Mouse (Mus musculus) embryonic fibroblast, embryonic 13.5 days (primary cell): Measurements from ENCODE around the gene Gna11. TPM values are rescaled to one million over a fixed set of nuclear protein-coding genes. Genes with fewer than 3 reads are reported as not detected.

Experiments used
- H3K27ac ChIP-seq: 2 replicates; pipeline ENCODE4 v1.5.1; 2012; ENCODE audit warnings: low read length, control low read depth, inconsistent platforms; ENCODE audit not compliant: insufficient read depth
- H3K4me1 ChIP-seq: 2 replicates; pipeline ENCODE4 v1.6.1; 2011; ENCODE audit warnings: low read length; ENCODE audit not compliant: control insufficient read depth, insufficient read depth
- H3K4me3 ChIP-seq: 2 replicates; pipeline ENCODE4 v1.5.1; 2011; ENCODE audit warnings: mild to moderate bottlenecking, control low read depth, low read length; ENCODE audit not compliant: insufficient read depth
- CTCF ChIP-seq: IDR thresholded peaks from 2 replicates; pipeline ENCODE4 v1.5.1; 2011; ENCODE audit warnings: mild to moderate bottlenecking, control low read depth, low read length, moderate library complexity, borderline replicate concordance; ENCODE audit not compliant: insufficient read depth
- POLR2A ChIP-seq: IDR thresholded peaks from 2 replicates; pipeline ENCODE4 v1.6.1; 2011; ENCODE audit warnings: low read depth, mild to moderate bottlenecking, control low read depth, low read length, moderate library complexity
- polyA plus RNA-seq: library from polyadenylated mRNA; stranded (reverse); fragments of >200 nt; gene quantifications from 2 replicates; pipeline ENCODE4 v1.2.4, GENCODE M21; 2011; ENCODE audit warnings: low read depth; ENCODE audit not compliant: missing spikeins, insufficient read length

Gene Gna11
- polyA plus RNA-seq, 1 experiment: 66.3 TPM

DNA sequence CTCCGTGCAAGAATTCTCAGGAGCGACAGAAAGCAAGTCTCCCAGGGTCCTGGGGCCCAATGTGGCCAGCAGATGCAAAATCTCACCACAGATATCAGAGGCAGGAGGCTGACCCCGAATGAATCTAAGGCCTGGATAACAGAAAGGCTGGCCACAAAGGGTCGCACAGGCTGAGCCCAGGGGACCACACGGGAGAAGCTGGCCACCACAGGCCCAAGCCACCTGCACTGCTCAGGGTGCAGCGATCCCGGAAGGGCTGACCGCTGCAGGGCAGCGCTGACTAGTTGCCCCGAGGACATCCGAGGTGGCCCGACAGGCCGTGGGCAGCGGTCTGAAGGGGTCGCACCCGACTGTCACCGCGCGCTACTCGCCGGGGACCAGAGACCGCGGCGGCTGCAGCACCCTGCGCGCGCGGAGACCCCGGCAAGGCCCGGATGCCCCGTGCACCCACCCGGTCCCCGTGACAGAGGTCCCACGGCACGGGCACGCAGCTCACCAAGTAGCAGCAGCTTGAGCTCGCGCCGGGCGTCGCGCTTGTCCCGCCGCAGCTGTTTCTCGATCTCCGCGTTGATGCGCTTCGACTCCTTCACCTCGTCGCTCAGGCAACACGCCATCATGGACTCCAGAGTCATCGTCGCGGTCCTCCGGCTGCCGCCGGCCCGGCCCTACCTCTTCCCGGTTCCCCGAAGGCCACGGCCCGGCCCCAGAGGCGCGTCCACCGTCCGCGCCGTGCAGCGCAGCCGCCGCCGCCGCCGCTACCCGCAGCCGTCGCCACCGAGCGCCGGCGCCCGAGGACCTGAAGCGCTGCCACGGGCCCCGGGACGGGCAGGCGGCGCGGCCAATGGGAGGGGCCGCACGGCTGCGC is 462 bp downstream of the Gna11 start:
- TF ChIP-seq CTCF (no peak), POLR2A (peak; percentile 41; the same call in 1 of the 2 replicates)
- Histone ChIP-seq H3K27ac (peak overlapping the region; percentile 46; the same call in 1 of the 2 replicates), H3K4me1 (peaks cover 3% of the 10 kb centered on the region; the same call in 1 of the 2 replicates), H3K4me3 (peak overlapping the region; percentile 90)

DNA sequence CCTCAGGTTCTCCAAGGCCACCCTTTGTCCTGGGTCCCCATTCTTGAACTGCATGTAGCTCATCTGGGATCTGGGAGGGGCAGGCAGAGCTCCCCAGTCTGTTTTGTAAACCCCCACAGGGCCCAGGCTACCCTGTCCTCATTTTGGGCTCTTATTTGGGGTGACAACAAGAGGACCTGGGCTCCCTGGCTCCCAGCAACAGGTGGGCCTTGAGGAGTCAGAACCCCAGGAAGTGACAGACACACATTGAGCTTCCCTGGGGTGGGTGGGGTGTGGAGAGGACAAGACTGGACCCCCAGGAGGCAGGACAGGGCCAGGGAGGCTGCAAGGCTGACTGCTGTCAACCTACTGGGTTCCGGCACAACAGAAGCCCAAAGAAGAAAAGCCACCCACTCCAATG is 1.4 kb downstream of the Gna11 start:
- TF ChIP-seq POLR2A (no peak), CTCF (no peak)
- Histone ChIP-seq H3K4me3 (peak overlapping the region; percentile 90), H3K27ac (no peak overlapping the region)

DNA sequence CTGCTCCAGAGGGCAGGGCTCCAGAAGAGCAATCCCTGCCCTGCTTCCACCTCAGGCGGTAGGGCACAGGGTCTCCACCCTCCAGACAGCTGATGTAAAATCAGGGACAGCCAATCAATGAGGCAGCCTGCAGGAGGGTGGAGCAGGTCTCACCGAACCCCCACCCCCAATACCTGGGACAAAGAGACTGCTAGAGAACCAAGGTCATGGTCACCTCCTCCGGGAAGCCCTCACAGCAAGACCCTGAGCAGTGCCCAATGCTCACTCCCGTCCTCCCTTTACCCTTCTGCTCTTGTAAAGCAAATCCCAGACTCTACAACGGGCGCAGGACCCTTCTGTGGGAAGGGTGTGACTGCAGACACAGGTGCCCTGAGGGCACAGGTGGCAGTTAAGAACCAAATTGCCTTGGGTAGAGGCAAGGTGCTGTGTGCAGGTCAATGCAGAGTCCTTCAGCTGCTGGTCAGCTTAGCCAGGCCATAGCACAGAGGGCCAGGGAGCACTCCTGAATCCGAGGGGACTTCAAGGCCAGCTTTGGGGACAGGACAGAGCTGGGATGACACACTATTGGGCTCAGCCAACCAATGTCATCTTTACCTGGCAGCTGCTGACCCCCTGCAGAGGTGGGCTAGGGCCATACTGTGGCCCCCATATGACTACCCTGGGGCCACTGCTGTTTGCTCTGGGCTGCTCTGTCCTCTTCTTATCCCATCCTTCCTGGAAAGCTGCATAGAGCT is 2.1 kb downstream of the Gna11 start:
- Histone ChIP-seq H3K4me3 (peak overlapping the region; percentile 90; the same call in 1 of the 2 replicates), H3K4me1 (peaks cover 3% of the 10 kb centered on the region; the same call in 1 of the 2 replicates), H3K27ac (no peak overlapping the region)
- TF ChIP-seq CTCF (no peak), POLR2A (no peak)

More for the DNA sequence above, 1.4 kb downstream of the Gna11 start:
- H3K4me1 ChIP-seq: peaks cover 3% of the 10 kb centered on the region; the same call in 1 of the 2 replicates

DNA sequence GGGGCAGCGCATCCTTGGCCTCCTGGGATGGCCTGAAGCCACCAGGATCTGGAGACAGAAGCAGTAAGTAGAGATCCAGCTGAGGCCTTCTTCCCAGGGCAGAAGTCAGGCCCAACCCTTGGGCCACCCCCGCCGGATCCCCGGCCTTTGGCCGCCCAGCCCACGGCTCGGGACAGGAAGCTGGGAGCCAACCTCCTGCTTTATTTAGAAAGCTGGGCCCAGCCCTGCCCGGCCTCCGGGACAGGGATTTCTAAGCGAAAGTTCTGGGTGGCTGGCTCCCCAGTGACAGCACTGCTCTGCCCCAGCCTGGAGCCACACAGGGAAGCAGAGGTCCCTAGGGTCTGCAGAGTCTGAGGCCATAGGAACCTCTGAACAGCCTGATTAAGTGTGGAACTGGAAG is 3.2 kb downstream of the Gna11 start:
- TF ChIP-seq POLR2A (no peak), CTCF (no peak)
- no peak overlapping the region for H3K27ac ChIP-seq
- no peak overlapping the region for H3K4me3 ChIP-seq
- H3K4me1 ChIP-seq: peaks cover 3% of the 10 kb centered on the region; the same call in 1 of the 2 replicates

DNA sequence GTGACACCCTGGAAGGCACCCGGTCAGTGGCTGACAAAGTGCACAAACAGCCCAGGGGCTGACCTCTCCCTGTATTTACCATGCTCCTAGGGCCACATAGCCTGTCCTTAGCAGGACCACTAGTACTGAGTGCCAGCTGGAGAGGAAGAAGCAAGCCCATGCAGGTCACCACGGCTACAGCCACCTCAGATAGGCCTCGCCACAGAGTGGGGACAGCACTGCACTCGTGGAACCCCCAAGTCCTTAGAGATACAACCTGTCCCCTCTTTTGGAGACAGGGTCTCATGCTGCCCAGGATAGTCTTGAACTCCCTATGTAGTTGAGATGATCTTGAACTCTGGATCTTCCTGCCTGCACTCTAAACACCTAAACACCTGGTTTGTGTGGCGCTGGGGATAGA is 3.6 kb downstream of the Gna11 start:
- H3K27ac ChIP-seq: no peak overlapping the region
- H3K4me1 ChIP-seq: peaks cover 3% of the 10 kb centered on the region; the same call in 1 of the 2 replicates
- H3K4me3 ChIP-seq: no peak overlapping the region
- TF ChIP-seq CTCF: no peak
- no peak for TF ChIP-seq POLR2A

DNA sequence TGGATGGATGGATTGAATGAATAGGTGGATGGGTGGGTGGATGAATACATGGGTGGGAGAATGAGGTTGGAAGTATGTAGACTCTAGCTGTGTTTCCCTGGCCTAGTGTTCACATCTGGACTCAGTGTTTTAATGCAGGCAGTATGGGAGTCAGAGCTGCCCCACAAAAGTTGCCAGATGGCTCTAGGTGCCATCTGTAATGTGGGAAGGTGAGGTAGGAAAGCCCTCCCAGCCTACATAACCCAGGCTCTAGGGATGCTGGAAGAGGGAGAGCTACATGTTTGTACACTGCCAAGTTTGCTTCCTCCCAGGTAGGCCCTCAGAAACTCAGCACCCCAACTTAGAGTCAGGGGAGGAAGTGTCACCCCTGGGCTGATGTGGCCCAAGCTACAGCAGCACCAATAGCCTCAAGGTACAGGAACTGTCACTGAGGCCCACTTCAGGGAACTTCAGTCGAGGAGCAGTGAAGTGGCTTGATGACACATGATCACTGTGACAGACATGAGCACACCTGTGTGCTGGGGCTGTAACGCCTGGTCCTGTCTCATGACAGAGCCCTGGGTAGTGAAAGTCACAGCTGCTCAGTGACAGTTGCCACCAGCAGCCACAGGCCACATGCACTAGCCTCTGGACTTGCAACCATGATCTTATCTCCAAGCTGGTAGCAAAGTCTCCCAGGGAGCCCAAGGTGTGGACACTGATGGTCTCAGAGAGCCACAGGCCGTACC is 6.5 kb downstream of the Gna11 start:
- no peak for TF ChIP-seq CTCF
- TF ChIP-seq POLR2A: no peak
- Histone ChIP-seq H3K4me1 (peaks cover 9% of the 10 kb centered on the region; the same call in 1 of the 2 replicates), H3K4me3 (no peak overlapping the region), H3K27ac (no peak overlapping the region)

DNA sequence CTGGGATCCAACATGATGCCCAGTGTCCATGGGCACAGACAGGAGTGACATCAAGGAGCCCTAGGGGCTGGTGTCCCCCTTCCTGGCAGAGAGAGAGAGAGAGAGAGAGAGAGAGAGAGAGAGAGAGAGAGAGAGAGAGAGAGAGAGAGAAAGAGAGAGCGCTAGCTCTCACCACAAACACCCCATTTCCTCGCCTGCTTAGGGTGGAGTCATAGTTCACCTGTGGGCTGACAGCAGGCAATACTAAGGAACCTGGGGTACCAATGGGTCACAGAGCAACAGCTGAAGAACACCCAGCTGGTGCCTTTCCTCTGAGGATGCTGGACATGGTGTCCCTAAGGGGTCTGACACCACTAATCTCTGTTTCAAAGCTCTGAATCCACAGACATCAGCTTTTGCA is 7.6 kb downstream of the Gna11 start:
- peaks cover 7% of the 10 kb centered on the region; the same call in 1 of the 2 replicates for H3K4me1 ChIP-seq
- H3K4me3 ChIP-seq: no peak overlapping the region
- H3K27ac ChIP-seq: no peak overlapping the region
- TF ChIP-seq POLR2A (no peak), CTCF (no peak)

DNA sequence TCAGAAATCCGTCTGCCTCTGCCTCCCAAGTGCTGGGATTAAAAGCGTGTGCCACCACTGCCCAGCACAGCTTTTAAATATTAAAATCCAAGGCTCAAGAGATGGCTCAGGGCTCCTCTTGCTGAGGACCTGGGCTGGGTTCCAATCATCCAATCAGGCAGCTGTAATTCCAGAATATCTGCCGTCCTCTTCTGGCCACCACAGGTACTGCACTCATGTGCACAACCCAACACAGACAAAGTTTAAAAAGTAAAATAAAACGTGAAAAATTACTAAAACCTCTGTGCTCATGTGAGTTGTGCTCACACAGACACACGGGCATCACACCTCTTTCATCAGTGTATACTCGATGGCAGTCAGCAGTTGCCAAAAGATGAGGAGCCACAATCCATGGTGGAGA is 8.3 kb downstream of the Gna11 start:
- no peak for TF ChIP-seq CTCF
- no peak for TF ChIP-seq POLR2A
- Histone ChIP-seq H3K27ac (no peak overlapping the region), H3K4me1 (peaks cover 7% of the 10 kb centered on the region; the same call in 1 of the 2 replicates), H3K4me3 (no peak overlapping the region)

DNA sequence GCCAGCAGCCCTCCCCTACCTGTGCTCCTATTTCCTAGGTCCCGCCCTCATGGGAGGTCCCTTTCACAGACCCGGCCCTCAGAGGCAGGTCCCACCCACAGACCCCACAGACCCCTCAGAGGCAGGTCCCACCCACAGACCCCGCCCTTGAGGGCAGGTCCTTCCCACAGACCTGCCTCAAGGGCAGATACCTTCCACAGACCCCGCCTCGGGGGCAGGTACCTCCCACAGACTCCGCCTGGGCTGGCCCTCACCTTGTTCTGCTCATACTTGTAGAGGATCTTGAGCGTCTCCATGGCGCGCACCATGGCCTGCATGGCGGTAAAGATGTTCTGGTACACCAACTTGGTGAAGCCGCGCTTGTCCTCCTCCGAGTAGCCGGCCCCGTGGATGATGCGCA is 10.2 kb downstream of the Gna11 start:
- Histone ChIP-seq H3K4me1 (peaks cover 7% of the 10 kb centered on the region; the same call in 1 of the 2 replicates), H3K27ac (no peak overlapping the region), H3K4me3 (no peak overlapping the region)
- TF ChIP-seq CTCF (no peak), POLR2A (no peak)
